Mouse (Mus musculus): ENCODE measurements around the gene Dhx40. TPM values are rescaled to one million over a fixed set of nuclear protein-coding genes. Genes with fewer than 3 reads are reported as not detected.
A peak's percentile ranks its signal among the peaks of the same experiment; 100 is the strongest.
"Not testable (repeated sequence)": the region's sequence is repeated elsewhere in the genome, so short reads cannot be mapped to it uniquely, and the experiment has no call there.

Dhx40 gene
- total RNA-seq, 2 experiments from 2014 or later = 36.4 to 42.5 TPM

- no peak for ATAC-seq (ENCODE audit: poor library complexity, severe bottlenecking)
Measured at GRCm38 (mm10) chr11:86819536-86819935, 12.0 kb upstream of the Dhx40 start.

- ATAC-seq (ENCODE audit: poor library complexity, severe bottlenecking) = no peak
Measured at GRCm38 (mm10) chr11:86818928-86819327, 11.4 kb upstream of the Dhx40 start.

DNA sequence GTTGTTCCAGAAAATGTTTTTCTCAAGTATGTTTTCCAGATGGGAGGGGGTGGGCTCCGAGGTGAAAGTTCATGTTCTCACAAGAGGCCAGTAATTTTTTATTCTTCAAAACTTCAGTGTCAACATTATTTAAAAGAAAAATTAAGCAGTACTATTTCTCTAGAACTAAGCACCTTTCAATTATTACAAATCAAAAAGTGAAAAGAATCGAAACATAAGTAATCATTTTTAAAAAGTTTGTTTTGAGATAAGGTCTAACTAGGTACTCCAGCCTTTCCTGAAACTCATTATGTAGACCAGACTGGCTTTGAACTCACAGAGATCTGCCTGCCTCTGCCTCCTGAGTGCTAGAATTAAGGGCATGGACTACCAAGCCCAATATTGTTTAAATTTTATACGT lies 8.7 kb upstream of the Dhx40 start:
- ATAC-seq (ENCODE audit: poor library complexity, severe bottlenecking) = not testable (repeated sequence)

- ATAC-seq (ENCODE audit: poor library complexity, severe bottlenecking) = not testable (repeated sequence)
Measured at GRCm38 (mm10) chr11:86814481-86814880, 6.9 kb upstream of the Dhx40 start.

DNA sequence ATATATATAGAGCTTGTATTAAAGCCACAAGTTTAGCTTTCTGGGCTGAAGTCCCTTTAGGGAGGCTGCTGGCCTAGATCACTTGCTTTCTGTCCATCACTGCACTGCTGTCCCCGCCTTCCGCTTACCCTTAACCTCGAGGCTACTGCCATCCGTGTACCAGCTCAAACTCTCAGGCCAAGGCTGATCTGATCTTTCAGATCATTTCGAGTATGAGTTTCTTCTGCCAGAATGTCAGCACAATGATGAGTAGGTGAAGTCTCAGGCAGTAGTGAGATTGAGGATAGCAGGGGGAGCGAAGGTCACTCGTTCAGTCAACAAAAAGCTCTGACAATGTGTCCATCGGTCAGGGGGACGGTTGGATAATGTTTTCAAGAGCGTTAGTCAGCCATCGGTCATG lies 5.7 kb upstream of the Dhx40 start:
- ATAC-seq (ENCODE audit: poor library complexity, severe bottlenecking) = not testable (repeated sequence)

- no peak for ATAC-seq (ENCODE audit: poor library complexity, severe bottlenecking)
Measured at GRCm38 (mm10) chr11:86811326-86811630, 3.7 kb upstream of the Dhx40 start.

DNA sequence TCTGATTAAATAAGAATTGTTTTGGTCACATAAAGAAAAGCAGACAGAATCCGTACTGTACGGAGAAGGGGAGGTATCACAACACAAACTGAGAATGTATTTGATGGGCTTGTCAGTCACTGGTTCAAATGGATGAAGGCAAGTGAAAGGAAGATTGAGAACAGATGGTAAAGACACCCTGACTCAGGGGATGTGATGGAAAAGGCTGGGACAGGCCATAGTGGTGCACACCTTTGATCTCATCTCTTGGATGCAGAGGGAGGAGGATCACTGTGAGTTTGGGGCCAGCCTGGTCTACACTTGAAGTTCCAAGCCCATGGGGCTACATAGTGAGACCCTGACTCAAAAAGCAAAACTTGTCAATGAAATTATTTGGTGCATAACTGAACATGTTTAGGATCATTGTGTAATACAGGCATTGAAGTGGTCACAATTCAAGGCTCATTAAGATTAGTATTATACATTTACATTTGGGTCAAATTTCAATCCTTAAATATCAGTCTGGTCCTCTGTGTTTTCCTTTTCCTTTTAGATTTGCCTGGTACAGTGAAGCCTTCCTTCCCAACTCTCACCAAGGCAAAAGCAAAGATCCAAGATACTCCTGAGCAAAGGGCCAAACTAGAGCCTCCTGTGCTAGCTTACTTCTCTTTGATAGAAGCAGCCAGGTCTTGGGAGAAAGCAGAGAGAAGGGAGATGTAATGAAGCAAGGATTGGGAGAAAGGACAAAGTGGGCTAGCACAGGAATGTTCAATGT lies 3.2 kb upstream of the Dhx40 start:
- no peak for ATAC-seq (ENCODE audit: poor library complexity, severe bottlenecking)

DNA sequence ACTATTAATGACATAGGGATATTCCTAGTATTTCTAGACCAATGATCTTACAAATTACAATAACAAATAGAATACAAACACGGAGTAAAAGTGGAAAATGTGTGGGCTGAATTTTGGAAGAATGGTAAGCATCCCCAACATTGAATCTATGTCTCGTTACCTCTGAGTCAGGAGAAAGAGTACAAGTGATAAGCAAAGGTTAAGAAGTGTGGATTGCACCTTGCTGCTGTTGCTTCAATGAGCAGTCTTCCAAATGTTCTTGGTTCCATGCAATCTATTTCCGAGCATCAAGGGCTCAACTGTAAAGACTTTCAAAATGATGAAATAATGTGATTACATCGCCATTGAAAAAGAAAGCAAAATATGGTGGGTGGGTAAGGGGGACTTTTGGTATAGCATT lies 2.3 kb upstream of the Dhx40 start:
- no peak for ATAC-seq (ENCODE audit: poor library complexity, severe bottlenecking)

GRCm38 (mm10) chr11:86807001-86807477 lies 507 bp downstream of the Dhx40 start:
- ATAC-seq (ENCODE audit: poor library complexity, severe bottlenecking) = peak; percentile 31

DNA sequence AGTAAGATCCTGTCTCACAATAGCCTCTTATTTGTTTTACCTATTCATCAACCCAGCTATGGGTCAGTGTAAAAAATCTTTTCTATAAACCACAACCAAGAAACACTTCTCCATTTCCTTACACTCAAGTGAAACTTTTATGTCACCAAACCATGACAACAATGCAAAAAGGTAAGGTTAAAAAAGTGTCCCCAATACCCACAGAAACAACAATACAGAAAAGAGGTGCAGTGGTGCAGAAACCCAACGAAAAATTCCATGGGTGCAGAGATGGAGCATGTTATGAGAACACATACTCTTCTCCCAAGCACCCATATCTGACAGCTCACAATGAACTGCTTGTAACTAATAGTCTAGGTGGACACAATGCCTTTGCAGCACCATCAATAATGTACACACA lies 13.4 kb downstream of the Dhx40 start:
- no peak for ATAC-seq (ENCODE audit: poor library complexity, severe bottlenecking)

DNA sequence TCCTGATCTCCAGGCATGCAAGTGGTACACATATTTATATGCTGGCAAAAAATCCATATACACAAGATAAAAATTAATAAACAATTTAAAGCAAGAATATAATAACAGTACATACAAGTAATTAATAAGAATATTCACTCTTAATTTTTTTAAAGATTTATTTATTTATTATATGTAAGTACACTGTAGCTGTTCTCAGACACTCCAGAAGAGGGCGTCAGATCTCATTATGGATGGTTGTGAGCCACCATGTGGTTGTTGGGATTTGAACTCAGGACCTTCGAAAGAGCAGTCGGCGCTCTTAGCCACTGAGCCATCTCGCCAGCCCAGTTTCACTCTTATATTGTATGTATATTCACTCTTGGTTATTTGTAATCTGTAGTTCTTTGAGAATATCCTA lies 20.1 kb downstream of the Dhx40 start:
- ATAC-seq (ENCODE audit: poor library complexity, severe bottlenecking) = not testable (repeated sequence)

- ATAC-seq (ENCODE audit: poor library complexity, severe bottlenecking) = no peak
Measured at GRCm38 (mm10) chr11:86785767-86786166, 21.8 kb downstream of the Dhx40 start.

DNA sequence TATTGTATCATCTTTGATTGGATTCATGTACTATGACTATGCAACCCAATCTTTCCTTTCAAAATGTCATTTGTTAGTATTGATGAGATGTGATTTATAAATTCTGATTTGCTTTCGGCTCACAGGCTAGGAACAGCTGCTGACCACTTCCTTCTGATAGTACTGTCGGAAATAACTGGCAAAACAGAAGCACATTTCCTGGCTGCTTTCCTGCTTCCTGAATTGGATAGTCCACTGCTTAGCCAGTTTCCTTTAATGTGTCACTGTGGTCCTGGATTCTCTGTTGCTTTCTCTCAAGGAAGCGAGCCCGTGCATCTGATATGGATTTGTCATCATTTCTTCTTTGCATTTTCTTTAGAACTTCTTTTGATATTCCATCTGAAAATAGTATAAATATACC lies 37.7 kb downstream of the Dhx40 start:
- ATAC-seq (ENCODE audit: poor library complexity, severe bottlenecking) = no peak

GRCm38 (mm10) chr11:86764501-86764900 lies 43.0 kb downstream of the Dhx40 start:
- no peak for ATAC-seq (ENCODE audit: poor library complexity, severe bottlenecking)

GRCm38 (mm10) chr11:86763127-86763526 lies 44.4 kb downstream of the Dhx40 start:
- ATAC-seq (ENCODE audit: poor library complexity, severe bottlenecking) = not testable (repeated sequence)

DNA sequence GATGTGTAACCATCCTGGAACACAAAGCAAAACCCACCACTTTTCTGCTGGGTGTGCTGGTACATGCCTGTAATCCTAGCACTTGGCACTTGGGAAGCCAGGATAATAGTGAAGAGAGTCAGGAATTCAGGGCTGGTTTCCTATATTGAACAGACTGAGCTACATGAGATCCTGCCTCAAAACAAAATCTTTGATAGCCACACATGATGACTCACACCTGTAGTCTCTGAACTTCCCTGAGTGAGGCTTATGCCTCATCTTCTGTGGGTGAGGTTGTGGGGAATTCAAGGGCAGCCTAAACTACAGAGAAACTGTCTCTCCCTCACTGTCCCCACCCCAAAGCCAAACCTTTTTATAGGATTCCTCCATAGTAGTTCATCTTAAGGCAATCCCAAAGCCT lies 47.2 kb downstream of the Dhx40 start:
- no peak for ATAC-seq (ENCODE audit: poor library complexity, severe bottlenecking)

GRCm38 (mm10) chr11:86759886-86760285 lies 47.7 kb downstream of the Dhx40 start:
- no peak for ATAC-seq (ENCODE audit: poor library complexity, severe bottlenecking)

DNA sequence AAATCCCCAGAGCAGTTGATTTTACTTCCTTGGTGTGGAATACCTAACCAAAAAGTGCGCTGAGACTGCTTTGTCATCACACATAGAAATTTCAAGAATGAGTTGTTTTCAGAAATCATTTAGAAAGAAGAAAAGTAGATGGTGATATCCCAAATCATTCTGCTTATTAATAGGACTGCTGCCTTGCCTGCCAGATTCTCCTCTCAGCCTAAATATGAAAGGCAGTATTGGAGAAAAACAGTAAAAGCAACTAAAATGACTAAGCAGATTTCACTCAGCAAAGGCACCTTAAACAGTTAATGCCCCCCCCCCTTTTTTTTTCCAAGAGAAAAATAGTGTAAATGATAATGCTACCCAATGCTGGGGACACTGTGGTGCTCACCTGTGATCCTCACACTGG lies 48.3 kb downstream of the Dhx40 start:
- ATAC-seq (ENCODE audit: poor library complexity, severe bottlenecking) = no peak

GRCm38 (mm10) chr11:86758559-86758958 lies 49.0 kb downstream of the Dhx40 start:
- no peak for ATAC-seq (ENCODE audit: poor library complexity, severe bottlenecking)

DNA sequence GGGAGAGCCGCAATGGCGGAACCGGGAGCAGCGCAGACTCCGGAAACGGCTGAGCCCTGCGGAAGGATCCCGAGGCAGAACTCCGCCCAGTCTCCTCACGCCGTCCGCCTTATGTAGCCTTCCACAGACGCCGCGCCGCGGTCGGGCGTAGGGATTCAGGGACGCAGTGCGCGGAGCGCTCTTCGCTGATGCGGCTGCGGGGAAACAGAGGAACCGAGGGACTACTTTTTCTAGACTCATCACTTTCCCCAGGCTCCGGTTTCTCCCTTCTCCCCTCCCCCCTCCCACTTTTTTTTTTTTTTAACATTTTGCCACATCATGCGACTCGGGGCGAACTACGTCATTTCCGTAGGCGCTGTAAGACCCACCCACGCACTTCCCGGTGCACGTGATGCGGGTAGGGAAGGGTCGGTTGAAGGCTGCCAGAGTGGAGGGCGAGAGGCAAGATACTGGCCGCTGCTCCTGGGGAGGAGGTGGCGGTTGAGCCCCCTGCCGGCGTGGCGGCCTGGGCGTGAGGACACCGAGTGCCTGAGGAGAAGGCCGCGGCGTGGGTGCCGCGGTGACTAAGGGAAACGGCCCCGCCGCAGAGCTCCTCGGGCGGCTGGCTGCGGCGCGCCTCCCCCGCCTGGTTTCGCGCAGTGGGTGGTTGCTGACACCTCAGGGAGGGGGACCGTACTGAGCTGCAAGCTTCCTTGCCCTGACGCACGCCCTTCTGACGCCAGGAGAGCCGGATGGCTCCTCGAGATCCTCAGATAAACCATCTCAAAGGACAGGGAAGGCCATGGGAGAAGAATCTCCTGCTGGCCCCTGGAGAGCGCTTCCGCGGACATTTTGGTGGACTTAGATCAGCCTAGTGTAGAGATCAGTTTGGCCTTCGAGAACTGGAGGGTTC lies 49.8 kb downstream of the Dhx40 start, which contains the start of gene Cltc:
Gene Cltc, minus strand, starts transcription at position 86 of the 892 bp plus-strand sequence.
- peak; percentile 80 for ATAC-seq (ENCODE audit: poor library complexity, severe bottlenecking)

DNA sequence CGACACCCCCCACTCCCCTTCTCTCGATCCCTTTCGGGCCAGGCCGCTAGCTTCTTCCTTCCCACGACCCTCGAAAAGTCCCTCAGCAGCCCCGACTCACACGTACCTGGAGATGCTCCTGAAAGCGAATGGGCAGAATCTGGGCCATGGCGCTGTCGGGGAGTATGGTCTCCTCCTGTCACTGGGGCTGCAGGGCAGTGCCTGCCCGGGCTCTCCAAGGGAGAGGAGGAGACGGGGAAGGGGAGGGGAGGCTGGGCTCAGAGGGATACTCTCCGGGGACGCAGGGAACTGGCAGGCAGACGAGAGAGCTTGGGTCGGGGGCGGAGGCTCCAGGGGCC lies 50.4 kb downstream of the Dhx40 start:
- ATAC-seq (ENCODE audit: poor library complexity, severe bottlenecking) = no peak
